Mouse (Mus musculus) intestine, embryonic 16.5 days (tissue): ENCODE results near the gene Smarca4. TPM values are rescaled to one million over a fixed set of nuclear protein-coding genes. Genes with fewer than 3 reads are reported as not detected.
A peak's percentile ranks its signal among the peaks of the same experiment; 100 is the strongest.

Experiments used
- ATAC-seq: fragments of 200-750 bp; cut with Nextera tagmentation; 2 replicates; pipeline ENCODE4 v1.8.0; 2017; ENCODE audit warnings: moderate TSS enrichment, moderate library complexity
- H3K27ac ChIP-seq: fragments of 300-500 bp; sonication (generic); 2 replicates; pipeline ENCODE4 v1.5.1; 2014; ENCODE audit warnings: mild to moderate bottlenecking, low read length
- H3K27me3 ChIP-seq: fragments of 300-500 bp; sonication (generic); replicated peaks from 2 replicates; pipeline ENCODE4 v1.6.1; 2014; ENCODE audit warnings: low read length, control low read depth, mixed read lengths; ENCODE audit not compliant: control insufficient read depth, insufficient read depth
- H3K36me3 ChIP-seq: fragments of 300-500 bp; sonication (generic); 2 replicates; pipeline ENCODE4 v1.6.1; 2014; ENCODE audit warnings: low read length, control low read depth; ENCODE audit not compliant: control insufficient read depth, insufficient read depth
- H3K4me1 ChIP-seq: fragments of 300-500 bp; sonication (generic); 2 replicates; pipeline ENCODE4 v1.6.1; 2014; ENCODE audit warnings: low read length, control low read depth, mixed read lengths; ENCODE audit not compliant: control insufficient read depth, insufficient read depth
- H3K4me2 ChIP-seq: fragments of 300-500 bp; sonication (generic); 2 replicates; pipeline ENCODE4 v1.6.1; 2014; ENCODE audit warnings: low read depth, low read length, control low read depth
- H3K4me3 ChIP-seq: fragments of 300-500 bp; sonication (generic); 2 replicates; pipeline ENCODE4 v1.5.1; 2014; ENCODE audit warnings: mild to moderate bottlenecking, low read length
- H3K9ac ChIP-seq: fragments of 300-500 bp; sonication (generic); 2 replicates; pipeline ENCODE4 v1.6.1; 2014; ENCODE audit warnings: low read depth, low read length
- H3K9me3 ChIP-seq: fragments of 300-500 bp; sonication (generic); 2 replicates; pipeline ENCODE4 v1.6.1; 2016; ENCODE audit warnings: low read length, control low read depth; ENCODE audit not compliant: control insufficient read depth
- WGBS: fragments of 180-500 bp; shearing (Covaris S2); extraction: QIAGEN DNeasy Blood & Tissue Kit; methylation state at CpG from one replicate; pipeline ENCODE4 v1.1.7; 2014; 5-methylcytosine and 5-hydroxymethylcytosine counted together
- polyA plus RNA-seq: library from polyadenylated mRNA; unstranded; fragments of >200 nt; fragmentation: Nextera tagmentation; extraction: Ambion mirVana; gene quantifications from 2 replicates; pipeline ENCODE4 v1.2.1, GENCODE M21; 2015

The Smarca4 gene
- polyA plus RNA-seq, 1 experiment from 2014 or later, result 61.2 TPM

DNA sequence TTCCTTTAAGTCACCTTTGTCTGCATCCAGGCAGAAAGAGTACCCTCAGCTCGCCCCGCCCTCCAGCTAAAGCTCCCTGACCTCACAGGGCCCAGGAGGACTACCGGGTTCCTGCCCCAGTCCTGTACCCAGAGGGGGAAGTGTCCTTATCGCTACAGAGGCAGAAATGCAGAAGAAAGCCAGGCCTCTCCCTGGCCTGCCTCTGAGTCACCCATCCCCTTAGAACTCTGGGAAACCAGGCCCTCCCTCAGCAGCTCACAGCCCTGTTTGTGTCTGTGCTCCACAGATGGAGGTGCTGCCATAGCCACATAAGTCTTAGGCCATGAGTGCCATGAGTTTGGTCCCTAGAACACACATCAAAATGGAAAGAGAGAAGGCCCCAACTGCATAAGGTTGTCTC, 99.3 kb downstream of the Smarca4 start:
- ATAC-seq, result peak; percentile 94
- no peaks in the 10 kb centered on the region for H3K27me3 ChIP-seq
- 38% methylated on average over 4 of the region's 4 CpGs for WGBS
- no peak overlapping the region for H3K4me2 ChIP-seq
- H3K9me3 ChIP-seq, result no peaks in the 10 kb centered on the region
- H3K36me3 ChIP-seq, result no peaks in the 10 kb centered on the region
- H3K4me1 ChIP-seq, result 0 out of 2 replicates have a peak, but pooled peaks cover 9% of the 10 kb centered on the region
- no peak overlapping the region for H3K4me3 ChIP-seq
- H3K9ac ChIP-seq, result peak overlapping the region; percentile 6; the same call in 1 of the 2 replicates
- H3K27ac ChIP-seq, result peak overlapping the region; percentile 33

DNA sequence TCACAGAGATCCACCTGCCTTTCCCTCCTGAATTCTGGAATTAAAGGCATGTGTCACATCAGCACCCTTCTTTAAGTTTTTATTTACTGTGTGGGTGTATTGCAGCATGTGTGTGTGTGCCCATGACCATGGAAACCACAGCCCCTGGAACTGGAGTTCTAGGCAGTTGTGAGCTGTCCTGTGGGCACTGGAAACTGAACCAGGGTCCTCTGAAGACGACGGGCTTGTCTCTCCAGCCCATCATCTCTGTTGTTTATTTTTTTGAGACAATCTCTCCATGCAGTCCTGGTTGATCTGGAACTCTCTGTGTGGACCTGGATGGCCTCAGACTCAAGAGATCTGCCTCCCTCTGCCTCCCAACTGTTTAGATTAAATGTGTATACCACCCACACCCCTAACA, 101.0 kb downstream of the Smarca4 start:
- H3K4me2 ChIP-seq, result no peak overlapping the region
- no peaks in the 10 kb centered on the region for H3K36me3 ChIP-seq
- H3K27me3 ChIP-seq, result no peaks in the 10 kb centered on the region
- H3K9me3 ChIP-seq, result no peaks in the 10 kb centered on the region
- H3K9ac ChIP-seq, result no peak overlapping the region
- H3K4me1 ChIP-seq, result peaks cover 12% of the 10 kb centered on the region; the same call in 1 of the 2 replicates
- H3K27ac ChIP-seq, result no peak overlapping the region
- 71% methylated on average over 2 of the region's 2 CpGs for WGBS
- no peak for ATAC-seq
- no peak overlapping the region for H3K4me3 ChIP-seq

DNA sequence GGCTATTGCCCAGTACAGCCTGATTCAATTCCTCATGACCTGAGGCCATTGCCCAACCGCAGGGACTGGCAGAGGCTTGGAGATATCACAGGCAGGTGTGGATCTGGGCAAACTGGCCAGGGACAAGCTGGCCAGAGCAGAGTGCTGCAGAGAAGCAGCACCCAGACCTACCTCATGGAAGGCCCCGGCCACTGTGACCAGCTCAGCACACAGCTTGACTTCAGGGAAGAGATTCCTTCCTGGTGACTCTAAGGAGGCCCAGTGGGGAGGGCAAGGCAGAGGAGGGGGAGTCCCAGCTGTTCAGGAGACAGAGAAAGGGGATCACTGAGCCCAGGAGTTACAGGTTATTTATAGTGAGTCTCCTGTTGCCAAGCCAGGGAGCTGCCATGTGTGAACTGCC, 105.1 kb downstream of the Smarca4 start:
- no peak for ATAC-seq
- H3K4me1 ChIP-seq, result peaks cover 19% of the 10 kb centered on the region; the same call in 1 of the 2 replicates
- H3K4me3 ChIP-seq, result no peak overlapping the region
- no peaks in the 10 kb centered on the region for H3K36me3 ChIP-seq
- no peak overlapping the region for H3K9ac ChIP-seq
- WGBS, result 65% methylated on average over 2 of the region's 2 CpGs
- peak overlapping the region; percentile 60 for H3K27ac ChIP-seq
- H3K27me3 ChIP-seq, result no peaks in the 10 kb centered on the region
- no peaks in the 10 kb centered on the region for H3K9me3 ChIP-seq
- H3K4me2 ChIP-seq, result no peak overlapping the region

DNA sequence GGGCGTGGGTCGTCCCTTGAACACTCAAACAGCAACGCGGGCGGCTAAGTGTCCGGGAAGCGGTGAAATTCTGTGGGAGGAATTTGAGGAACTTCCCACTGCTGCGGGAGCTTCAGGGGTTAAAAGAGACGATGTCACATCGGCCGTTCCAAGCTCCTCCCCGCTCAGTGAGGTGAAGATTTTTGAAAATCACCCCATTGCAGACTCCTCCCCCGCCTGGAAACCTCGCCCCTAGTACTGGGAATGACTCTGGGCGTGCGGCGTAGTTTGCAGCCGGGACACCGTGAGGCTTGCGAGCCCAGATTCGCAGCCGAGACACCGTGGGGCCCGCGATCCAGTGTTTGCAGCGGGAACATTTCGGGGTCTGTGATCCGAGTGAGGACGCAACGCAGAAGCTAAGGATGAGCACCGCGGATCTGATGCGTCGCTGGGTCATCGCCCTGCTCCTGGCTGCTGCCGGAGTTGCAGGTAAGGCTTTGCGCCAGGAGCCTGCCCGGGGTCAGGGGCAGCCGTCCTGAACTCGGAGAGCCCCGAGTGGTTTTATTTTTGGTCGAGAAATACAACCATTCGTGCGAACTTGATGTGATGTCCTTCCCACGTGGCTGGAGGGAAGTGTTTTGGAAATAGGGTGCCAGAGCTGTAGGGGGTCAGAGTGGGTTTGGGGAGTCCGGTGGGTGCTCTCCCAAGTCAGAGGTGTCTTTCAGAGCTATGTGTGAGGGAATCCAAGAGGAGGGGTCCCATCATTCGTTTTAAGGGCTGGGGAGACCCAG, 107.6 kb downstream of the Smarca4 start, which contains the start of gene Ldlr:
TSS of gene Ldlr (plus strand) at position 107 of the 770 bp plus-strand sequence.
- WGBS, result under 1% methylated on average over 47 of the region's 47 CpGs
- ATAC-seq, result peak; percentile 85
- Histone ChIP-seq H3K4me1 (peaks cover 28% of the 10 kb centered on the region; the same call in 1 of the 2 replicates), H3K27me3 (no peaks in the 10 kb centered on the region), H3K27ac (peak within 1 kb of the TSS; percentile 99), H3K36me3 (no peaks in the 10 kb centered on the region), H3K9ac (peak within 1 kb of the TSS; percentile 83), H3K4me3 (peak within 1 kb of the TSS; percentile 78), H3K4me2 (peak within 1 kb of the TSS; percentile 86), H3K9me3 (no peaks in the 10 kb centered on the region)

DNA sequence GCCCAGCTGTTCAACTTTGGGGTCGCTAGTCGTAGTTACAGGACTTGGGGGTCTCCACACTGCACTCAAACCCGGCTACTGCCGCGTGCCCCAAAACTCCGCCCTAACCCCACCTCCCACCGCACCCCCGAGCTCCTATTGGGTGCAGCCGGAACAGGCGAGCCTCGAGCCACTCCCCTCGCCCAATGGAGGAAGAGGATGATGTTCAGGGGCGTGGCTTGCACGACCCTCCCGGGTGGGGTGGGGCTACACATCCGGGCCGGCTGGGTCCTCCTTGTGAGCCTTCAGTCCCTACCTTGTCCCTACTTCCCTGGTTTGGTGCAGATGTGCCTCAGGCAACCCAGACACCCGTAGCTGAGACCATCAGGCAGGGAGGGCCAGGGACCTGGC, 108.2 kb downstream of the Smarca4 start:
- Histone ChIP-seq H3K4me2 (peak overlapping the region; percentile 86), H3K36me3 (no peaks in the 10 kb centered on the region), H3K4me1 (peaks cover 25% of the 10 kb centered on the region; the same call in 1 of the 2 replicates), H3K9ac (peak overlapping the region; percentile 83), H3K9me3 (no peaks in the 10 kb centered on the region), H3K4me3 (peak overlapping the region; percentile 78), H3K27me3 (no peaks in the 10 kb centered on the region), H3K27ac (peak overlapping the region; percentile 99)
- WGBS, result 0% methylated on average over 18 of the region's 18 CpGs
- peak; percentile 89 for ATAC-seq

DNA sequence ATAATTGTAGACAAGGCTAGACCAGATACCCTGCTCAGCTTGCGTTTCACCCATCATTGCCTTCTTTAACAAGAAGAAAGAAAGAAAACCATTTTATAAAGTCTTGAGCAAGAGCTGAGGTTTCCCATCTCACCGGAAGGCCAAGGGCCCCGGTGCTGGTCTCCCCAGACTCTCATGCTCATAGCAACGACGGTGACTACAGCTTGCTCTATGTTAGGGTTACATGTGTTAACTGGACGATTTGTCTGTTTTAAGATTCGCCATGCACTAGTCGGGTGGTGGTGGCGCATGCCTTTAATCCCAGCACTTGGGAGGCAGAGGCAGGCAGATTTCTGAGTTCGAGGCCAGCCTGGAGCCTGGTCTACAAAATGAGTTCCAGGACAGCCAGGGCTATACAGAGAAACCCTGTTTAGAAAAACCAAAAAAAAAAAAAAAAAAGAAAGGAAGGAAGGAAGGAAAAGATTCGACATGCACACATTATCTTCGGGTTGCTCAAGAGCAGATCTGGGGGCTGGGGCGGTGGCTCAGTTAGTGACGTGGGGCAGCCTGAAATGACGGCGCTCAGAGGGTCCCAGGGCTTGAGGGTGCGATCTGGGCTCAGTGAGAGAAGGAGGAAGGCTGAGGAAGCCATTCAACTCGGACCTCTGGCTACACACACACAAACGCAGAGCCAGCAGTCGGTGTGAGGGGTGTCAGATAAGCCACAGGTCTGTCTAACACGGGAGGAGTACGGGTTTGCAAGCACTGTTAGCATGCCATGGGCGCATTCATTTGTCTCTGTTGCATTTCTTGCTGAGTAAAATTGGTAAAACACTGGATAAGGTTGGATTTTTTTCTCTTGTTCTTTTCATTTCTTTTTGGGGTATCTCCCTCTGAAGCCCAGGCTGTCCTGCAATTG, 109.5 kb downstream of the Smarca4 start:
- 49% methylated on average over 23 of the region's 23 CpGs for WGBS
- Histone ChIP-seq H3K9me3 (no peaks in the 10 kb centered on the region), H3K4me1 (peaks cover 28% of the 10 kb centered on the region; the same call in 1 of the 2 replicates), H3K4me3 (peak overlapping the region; percentile 78), H3K36me3 (0 out of 2 replicates have a peak, but pooled peaks cover 3% of the 10 kb centered on the region), H3K27ac (peak overlapping the region; percentile 59), H3K9ac (peak overlapping the region; percentile 70), H3K4me2 (peak overlapping the region; percentile 70), H3K27me3 (no peaks in the 10 kb centered on the region)
- no peak for ATAC-seq

DNA sequence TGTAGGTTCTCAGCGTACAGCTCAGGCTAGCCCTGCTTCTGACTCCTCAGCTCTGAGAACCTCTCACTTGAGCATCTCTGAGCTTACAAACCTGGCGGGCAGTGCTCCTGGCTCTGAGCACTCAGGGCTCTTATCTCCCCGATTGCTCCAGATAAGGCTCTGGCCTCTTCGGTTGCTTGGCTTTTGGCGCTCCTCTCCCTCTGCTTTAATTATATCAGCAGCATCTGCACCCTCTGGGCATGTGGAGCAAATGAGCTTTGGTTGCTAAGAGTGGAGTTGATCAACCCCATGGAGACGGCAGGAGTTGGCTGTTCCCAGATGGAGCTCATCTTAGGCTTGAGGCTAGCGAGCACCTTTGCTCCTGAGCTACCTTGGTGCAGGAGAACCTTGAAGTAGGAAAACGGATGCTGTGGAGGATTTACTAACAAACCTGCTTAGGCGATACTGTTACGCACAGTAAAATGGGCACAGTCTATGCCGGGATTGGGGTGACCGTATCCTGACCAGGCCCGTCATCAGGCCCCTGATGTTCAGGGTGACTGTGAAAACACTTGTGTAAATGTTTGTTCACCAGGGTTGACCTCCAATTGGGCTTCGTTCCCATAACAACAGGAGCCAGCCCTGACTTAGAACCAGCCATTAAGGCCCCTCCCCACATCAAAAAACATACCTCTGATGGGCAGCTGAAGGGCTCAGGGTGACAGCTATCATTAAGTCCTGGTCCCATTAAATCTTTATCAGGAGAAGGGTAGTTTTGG, 110.4 kb downstream of the Smarca4 start:
- no peaks in the 10 kb centered on the region for H3K27me3 ChIP-seq
- no peak for ATAC-seq
- H3K9ac ChIP-seq, result peak overlapping the region; percentile 70
- peak overlapping the region; percentile 59; the same call in 1 of the 2 replicates for H3K27ac ChIP-seq
- H3K36me3 ChIP-seq, result 0 out of 2 replicates have a peak, but pooled peaks cover 3% of the 10 kb centered on the region
- peaks cover 25% of the 10 kb centered on the region; the same call in 1 of the 2 replicates for H3K4me1 ChIP-seq
- peak overlapping the region; percentile 78 for H3K4me3 ChIP-seq
- H3K4me2 ChIP-seq, result peak overlapping the region; percentile 70
- no peaks in the 10 kb centered on the region for H3K9me3 ChIP-seq
- WGBS, result 48% methylated on average over 14 of the region's 14 CpGs

DNA sequence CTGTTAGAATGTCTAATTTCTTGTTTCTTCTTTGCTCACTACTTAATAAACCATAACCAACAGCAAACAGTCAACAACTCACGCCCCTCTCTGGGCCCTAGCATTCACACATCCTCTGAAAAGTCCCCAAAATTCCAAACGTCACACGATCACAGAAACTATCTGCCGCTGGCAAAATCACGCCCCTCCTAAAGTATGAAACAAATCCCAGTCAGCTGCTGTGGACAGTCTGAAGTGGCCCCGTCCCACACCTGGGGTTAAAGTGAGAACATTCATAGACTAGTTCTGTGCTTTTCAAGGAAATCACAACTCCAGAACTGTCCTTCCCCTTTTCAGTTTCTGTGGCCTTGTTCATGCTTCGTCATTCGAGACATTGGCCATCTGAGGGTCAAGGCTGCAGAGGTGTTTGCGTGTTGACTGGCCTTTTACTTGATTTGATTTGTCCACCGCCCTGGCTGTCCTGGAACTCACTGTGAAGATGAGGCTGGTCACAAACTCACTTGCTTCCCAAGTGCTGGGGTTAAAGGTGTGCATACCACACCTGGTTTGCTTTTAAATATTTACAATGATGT, 112.4 kb downstream of the Smarca4 start:
- Histone ChIP-seq H3K27ac (0 out of 2 replicates have a peak overlapping the region, but pooled peaks have one; percentile 9), H3K4me3 (no peak overlapping the region), H3K9ac (no peak overlapping the region), H3K9me3 (no peaks in the 10 kb centered on the region), H3K27me3 (no peaks in the 10 kb centered on the region), H3K36me3 (peaks cover 14% of the 10 kb centered on the region), H3K4me2 (no peak overlapping the region), H3K4me1 (peaks cover 22% of the 10 kb centered on the region; the same call in 1 of the 2 replicates)
- no peak for ATAC-seq
- 81% methylated on average over 10 of the region's 10 CpGs for WGBS
